Mouse (Mus musculus) embryonic facial prominence, embryonic 11.5 days (tissue): ENCODE results near the gene Kirrel2. TPM values are rescaled to one million over a fixed set of nuclear protein-coding genes. Genes with fewer than 3 reads are reported as not detected.

ENCODE experiments used
- ATAC-seq: fragments of 200-750 bp; cut with Nextera tagmentation; replicated peaks from 2 replicates; pipeline ENCODE4 v1.8.0; 2017; ENCODE audit warnings: low read depth; ENCODE audit not compliant: insufficient number of reproducible peaks, low FRiP score, low TSS enrichment
- DNase-seq: peaks from one replicate; pipeline ENCODE4 v3.0.0-alpha.2; 2015; ENCODE audit warnings: low spot score
- H3K27ac ChIP-seq: fragments of 300-500 bp; sonication (generic); replicated peaks from 2 replicates; pipeline ENCODE4 v1.5.1; 2014; ENCODE audit warnings: mild to moderate bottlenecking, low read depth, low read length, control low read depth
- H3K27me3 ChIP-seq: fragments of 300-500 bp; sonication (generic); 2 replicates; pipeline ENCODE4 v1.6.1; 2014; ENCODE audit warnings: mild to moderate bottlenecking, low read length, moderate library complexity, mixed read lengths; ENCODE audit not compliant: control insufficient read depth, insufficient read depth
- H3K36me3 ChIP-seq: fragments of 300-500 bp; sonication (generic); replicated peaks from 2 replicates; pipeline ENCODE4 v1.6.1; 2014; ENCODE audit warnings: low read depth, mild to moderate bottlenecking, low read length, moderate library complexity, mixed read lengths; ENCODE audit not compliant: control insufficient read depth, insufficient read depth
- H3K4me1 ChIP-seq: fragments of 300-500 bp; sonication (generic); 2 replicates; pipeline ENCODE4 v1.6.1; 2014; ENCODE audit warnings: low read length, mixed read lengths; ENCODE audit not compliant: control insufficient read depth, insufficient read depth
- H3K4me2 ChIP-seq: fragments of 300-500 bp; sonication (generic); 2 replicates; pipeline ENCODE4 v1.6.1; 2014; ENCODE audit warnings: low read depth, mild to moderate bottlenecking, control low read depth, low read length, moderate library complexity
- H3K4me3 ChIP-seq: fragments of 300-500 bp; sonication (generic); 2 replicates; pipeline ENCODE4 v1.5.1; 2014; ENCODE audit warnings: low read depth, low read length, control low read depth
- H3K9ac ChIP-seq: fragments of 300-500 bp; sonication (generic); replicated peaks from 2 replicates; pipeline ENCODE4 v1.6.1; 2014; ENCODE audit warnings: mild to moderate bottlenecking, control low read depth, low read length
- H3K9me3 ChIP-seq: fragments of 300-500 bp; sonication (generic); replicated peaks from 2 replicates; pipeline ENCODE4 v1.6.1; 2016; ENCODE audit warnings: mild to moderate bottlenecking, low read length, inconsistent platforms, mixed read lengths; ENCODE audit not compliant: control insufficient read depth
- WGBS: fragments of 180-500 bp; shearing (Covaris S2); extraction: QIAGEN DNeasy Blood & Tissue Kit; methylation state at CpG from one replicate; pipeline ENCODE4 v1.1.7; 2014; 5-methylcytosine and 5-hydroxymethylcytosine counted together
- polyA plus RNA-seq: library from polyadenylated mRNA; unstranded; fragments of >200 nt; fragmentation: Nextera tagmentation; extraction: Ambion mirVana; gene quantifications from 2 replicates; pipeline ENCODE4 v1.2.1, GENCODE M21; 2014

The Kirrel2 gene
- polyA plus RNA-seq, 1 experiment from 2014 or later = 0.84 TPM

DNA sequence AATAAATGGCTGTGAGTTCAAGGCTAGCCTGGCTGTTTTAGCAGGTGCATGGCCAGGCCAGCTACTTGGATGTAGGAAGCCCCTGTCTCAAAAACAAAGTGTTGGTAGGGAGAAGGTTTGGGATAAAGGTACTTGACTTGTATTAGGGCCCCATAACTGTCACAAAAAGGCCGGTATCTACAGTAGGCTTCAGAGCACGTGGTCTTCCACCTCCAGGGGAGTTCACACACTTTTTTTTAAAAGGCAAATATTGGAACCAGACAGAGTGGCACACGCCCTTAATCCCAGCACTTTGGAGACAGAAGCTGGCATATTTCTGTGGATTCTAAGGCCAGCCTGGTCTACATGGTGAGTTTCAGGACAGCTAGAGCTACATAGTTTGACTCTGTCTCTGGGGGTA lies 36.8 kb downstream of the Kirrel2 start:
- DNase-seq (no peak), ATAC-seq (no peak)
- H3K9ac ChIP-seq = no peak overlapping the region
- no peak overlapping the region; the same call in 1 of the 2 replicates for H3K4me2 ChIP-seq
- H3K9me3 ChIP-seq = no peaks in the 10 kb centered on the region
- peaks cover 3% of the 10 kb centered on the region; the same call in 1 of the 2 replicates for H3K4me1 ChIP-seq
- 80% methylated on average over 3 of the region's 3 CpGs for WGBS
- H3K36me3 ChIP-seq = no peaks in the 10 kb centered on the region
- H3K27me3 ChIP-seq = peaks cover 3% of the 10 kb centered on the region; the same call in 1 of the 2 replicates
- H3K4me3 ChIP-seq = no peak overlapping the region
- H3K27ac ChIP-seq = no peak overlapping the region

DNA sequence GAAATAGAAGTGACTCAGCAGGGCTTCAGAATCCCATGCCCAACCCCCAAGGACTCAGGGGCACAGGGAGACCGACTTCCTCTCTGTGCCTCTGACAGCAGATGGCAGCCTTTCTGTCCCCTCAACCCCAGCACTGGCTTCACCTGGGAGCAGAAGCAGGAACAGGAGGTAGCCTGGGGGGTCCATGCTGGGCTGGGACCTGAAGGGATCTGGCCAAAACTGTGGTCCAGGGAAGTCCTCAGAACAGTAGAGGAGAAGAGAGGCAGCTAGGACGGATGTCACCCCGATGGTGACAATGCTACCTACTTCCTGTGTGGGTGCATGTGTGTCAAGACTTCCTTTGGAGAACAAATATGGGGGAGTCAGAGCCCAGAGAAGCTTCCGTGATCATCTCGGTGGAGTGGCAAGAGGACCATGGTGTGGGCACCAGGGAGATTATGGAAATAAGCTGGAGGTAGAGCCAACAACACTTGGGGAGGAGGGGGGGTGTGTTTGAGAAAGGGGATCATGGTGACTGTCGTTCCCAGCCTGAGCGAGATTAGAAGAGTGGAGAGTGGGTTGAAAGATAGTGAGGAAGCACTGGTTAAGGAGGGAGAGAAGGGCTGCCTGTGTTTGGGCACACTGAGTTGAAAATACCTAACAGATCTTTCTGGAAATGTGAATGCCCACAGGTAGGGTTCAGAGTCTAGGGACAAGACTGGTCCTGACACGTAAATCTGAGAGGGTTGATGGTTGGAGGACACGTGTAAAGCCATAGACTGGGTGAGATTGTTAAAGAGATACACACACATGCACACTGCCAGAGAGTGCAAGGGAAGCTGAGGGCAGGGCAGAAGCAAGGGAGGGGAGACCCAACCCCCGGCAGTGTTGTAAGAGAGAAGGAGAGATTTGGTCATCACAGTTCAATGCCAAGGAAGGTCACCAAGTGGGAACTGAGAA lies 37.7 kb downstream of the Kirrel2 start, which contains the start of gene Hcst:
Gene Hcst (minus strand): TSS at position 294 of the 939 bp plus-strand sequence.
- Histone ChIP-seq H3K27me3 (peaks cover 3% of the 10 kb centered on the region; the same call in 1 of the 2 replicates), H3K9ac (no peak within 1 kb of the TSS), H3K4me2 (no peak within 1 kb of the TSS), H3K36me3 (no peaks in the 10 kb centered on the region), H3K4me3 (no peak within 1 kb of the TSS), H3K27ac (no peak within 1 kb of the TSS), H3K4me1 (peaks cover 3% of the 10 kb centered on the region; the same call in 1 of the 2 replicates), H3K9me3 (no peaks in the 10 kb centered on the region)
- ATAC-seq (no peak), DNase-seq (no peak)
- 72% methylated on average over 10 of the region's 10 CpGs for WGBS

DNA sequence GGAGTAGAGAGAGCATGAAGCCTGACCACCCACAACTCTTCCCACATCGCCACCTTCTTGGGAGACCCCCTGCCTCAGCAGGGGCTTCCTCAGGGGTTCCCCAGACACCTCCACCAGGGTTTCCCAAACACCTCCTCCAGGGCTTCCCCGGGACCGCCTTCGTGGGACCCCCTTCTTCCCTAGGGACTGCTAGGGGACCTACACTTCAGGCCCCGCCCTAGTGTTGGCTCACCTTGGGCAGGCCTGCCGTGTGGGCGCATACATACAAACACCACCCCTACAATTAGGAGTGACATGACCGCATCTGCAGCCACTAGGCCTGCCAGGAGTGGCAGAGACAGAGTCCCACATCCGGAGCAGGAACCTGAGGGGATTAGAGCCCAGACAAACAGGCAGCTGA lies 39.6 kb downstream of the Kirrel2 start:
- H3K9ac ChIP-seq = no peak overlapping the region
- H3K4me1 ChIP-seq = peaks cover 3% of the 10 kb centered on the region; the same call in 1 of the 2 replicates
- no peaks in the 10 kb centered on the region for H3K36me3 ChIP-seq
- DNase-seq = no peak
- no peak overlapping the region for H3K27ac ChIP-seq
- H3K4me3 ChIP-seq = no peak overlapping the region
- H3K9me3 ChIP-seq = no peaks in the 10 kb centered on the region
- H3K4me2 ChIP-seq = no peak overlapping the region
- ATAC-seq = no peak
- WGBS = 79% methylated on average over 9 of the region's 9 CpGs
- H3K27me3 ChIP-seq = peaks cover 3% of the 10 kb centered on the region; the same call in 1 of the 2 replicates

DNA sequence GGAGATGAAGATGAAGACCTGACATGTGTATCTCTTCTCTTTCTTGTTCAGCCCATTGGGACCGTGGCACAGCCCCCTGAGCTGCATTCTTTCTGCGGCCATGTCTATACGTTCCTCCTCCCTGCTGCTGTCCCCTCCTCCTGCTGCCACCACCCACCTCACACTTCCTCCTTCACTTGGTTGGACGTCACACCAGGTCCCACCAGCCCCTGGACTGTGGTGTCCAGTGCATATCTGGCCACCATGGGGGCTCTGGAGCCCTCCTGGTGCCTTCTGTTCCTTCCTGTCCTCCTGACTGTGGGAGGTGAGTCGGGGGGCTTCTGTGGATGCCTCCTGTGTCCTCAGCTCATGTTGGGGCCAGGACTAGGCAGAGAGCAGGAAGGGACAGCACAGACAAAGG lies 43.9 kb downstream of the Kirrel2 start, which contains the start of gene Tyrobp:
Gene Tyrobp (plus strand): TSS at position 165 of the 400 bp plus-strand sequence.
- no peaks in the 10 kb centered on the region for H3K36me3 ChIP-seq
- DNase-seq (no peak), ATAC-seq (no peak)
- H3K9me3 ChIP-seq = no peaks in the 10 kb centered on the region
- no peaks in the 10 kb centered on the region for H3K4me1 ChIP-seq
- no peak within 1 kb of the TSS for H3K4me2 ChIP-seq
- no peaks in the 10 kb centered on the region for H3K27me3 ChIP-seq
- no peak within 1 kb of the TSS for H3K27ac ChIP-seq
- H3K4me3 ChIP-seq = no peak within 1 kb of the TSS
- no peak within 1 kb of the TSS for H3K9ac ChIP-seq
- WGBS = 65% methylated on average over 5 of the region's 5 CpGs

DNA sequence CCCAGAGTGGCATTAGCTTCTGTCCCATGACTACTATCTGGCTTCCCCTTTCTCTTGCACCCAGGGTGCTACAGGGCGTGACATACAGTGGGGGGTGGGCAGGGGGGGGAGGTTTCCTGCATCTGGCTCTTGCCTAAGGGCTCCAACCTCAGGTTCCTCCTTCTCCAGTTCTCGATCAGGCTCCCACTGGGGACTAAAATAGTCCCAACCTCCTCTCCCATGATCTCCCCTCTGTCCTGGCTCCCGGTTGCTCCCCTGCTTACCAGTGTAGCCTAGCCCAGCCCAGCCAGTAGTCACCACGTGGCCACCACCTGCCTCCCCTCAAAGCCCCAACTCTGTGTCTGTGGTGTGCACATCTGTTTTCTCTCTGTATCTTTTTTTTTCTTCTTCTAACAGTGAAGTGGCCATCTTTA lies 44.7 kb downstream of the Kirrel2 start:
- H3K4me2 ChIP-seq = no peak overlapping the region
- no peaks in the 10 kb centered on the region for H3K4me1 ChIP-seq
- H3K9me3 ChIP-seq = no peaks in the 10 kb centered on the region
- H3K4me3 ChIP-seq = no peak overlapping the region
- DNase-seq (no peak), ATAC-seq (no peak)
- no peaks in the 10 kb centered on the region for H3K27me3 ChIP-seq
- H3K9ac ChIP-seq = no peak overlapping the region
- no peak overlapping the region for H3K27ac ChIP-seq
- WGBS = 59% methylated on average over 4 of the region's 4 CpGs
- H3K36me3 ChIP-seq = no peaks in the 10 kb centered on the region

DNA sequence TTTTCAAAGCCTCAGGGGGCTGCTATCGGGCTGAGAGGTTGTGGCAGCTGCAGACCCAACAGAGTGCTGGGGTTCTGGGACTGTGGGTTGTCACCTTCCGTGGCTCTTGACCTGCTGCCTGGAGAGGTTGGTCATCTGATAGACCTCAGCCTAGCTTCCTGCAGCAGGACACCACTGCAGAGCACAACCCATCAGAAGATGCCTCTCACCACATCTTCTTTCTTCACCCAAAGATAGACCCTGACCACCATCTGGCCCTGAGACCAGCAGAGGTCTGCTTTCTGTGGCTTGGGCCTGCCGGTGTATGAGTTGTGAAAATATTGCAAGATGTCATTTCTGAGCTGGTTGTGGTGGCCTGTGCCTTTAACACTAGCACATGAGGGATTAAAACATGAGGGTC lies 46.5 kb downstream of the Kirrel2 start:
- no peaks in the 10 kb centered on the region for H3K9me3 ChIP-seq
- no peak overlapping the region for H3K4me2 ChIP-seq
- H3K4me1 ChIP-seq = no peaks in the 10 kb centered on the region
- WGBS = 74% methylated on average over 3 of the region's 3 CpGs
- H3K27ac ChIP-seq = no peak overlapping the region
- H3K9ac ChIP-seq = no peak overlapping the region
- ATAC-seq (no peak), DNase-seq (no peak)
- no peaks in the 10 kb centered on the region for H3K27me3 ChIP-seq
- H3K4me3 ChIP-seq = no peak overlapping the region
- H3K36me3 ChIP-seq = no peaks in the 10 kb centered on the region

DNA sequence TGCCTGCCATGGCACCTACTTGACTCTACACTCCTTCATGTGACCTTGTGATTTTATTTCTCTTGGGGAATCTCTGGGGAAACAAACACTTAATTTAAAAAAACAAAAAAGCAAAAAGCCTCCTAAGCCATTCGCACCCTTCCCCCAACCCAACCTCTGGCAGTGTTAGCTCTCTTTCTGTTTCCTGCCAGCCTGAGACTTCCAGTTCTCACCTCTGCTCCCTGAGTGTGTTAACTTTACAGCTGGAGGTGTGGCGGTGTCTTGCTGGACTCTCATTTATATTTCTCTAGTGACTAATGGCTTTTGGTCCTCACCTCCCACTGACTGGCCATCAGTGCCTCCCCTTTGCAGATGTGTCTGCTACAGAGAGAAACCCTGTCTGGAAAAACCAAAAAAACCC lies 47.7 kb downstream of the Kirrel2 start:
- Histone ChIP-seq H3K4me2 (no peak overlapping the region), H3K4me1 (no peaks in the 10 kb centered on the region), H3K27ac (no peak overlapping the region), H3K4me3 (no peak overlapping the region), H3K36me3 (no peaks in the 10 kb centered on the region), H3K27me3 (no peaks in the 10 kb centered on the region), H3K9me3 (no peaks in the 10 kb centered on the region), H3K9ac (no peak overlapping the region)
- WGBS = 74% methylated on average over 2 of the region's 2 CpGs
- ATAC-seq (no peak), DNase-seq (no peak)

DNA sequence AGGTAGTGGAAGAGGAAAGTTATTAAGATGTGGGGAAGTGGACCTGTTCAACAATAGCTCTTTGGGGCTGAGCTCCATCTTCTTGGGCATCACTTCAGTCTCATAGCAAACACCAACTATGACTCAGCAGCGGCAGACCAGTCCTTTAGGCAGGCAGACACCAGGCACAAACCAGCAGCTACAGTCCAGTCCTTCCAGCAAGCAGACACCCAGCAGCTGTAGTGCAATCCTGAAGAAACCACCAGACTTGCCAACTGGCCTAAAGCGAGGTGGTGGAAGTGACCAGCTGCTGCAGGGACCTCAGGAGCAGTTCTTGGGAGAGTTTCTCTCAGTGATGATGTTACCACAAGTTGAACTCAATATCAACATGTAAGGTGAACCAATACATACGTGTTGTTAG lies 48.9 kb downstream of the Kirrel2 start:
- Histone ChIP-seq H3K4me2 (no peak overlapping the region), H3K9me3 (no peaks in the 10 kb centered on the region), H3K27me3 (no peaks in the 10 kb centered on the region), H3K9ac (no peak overlapping the region), H3K27ac (no peak overlapping the region), H3K4me3 (no peak overlapping the region), H3K4me1 (no peaks in the 10 kb centered on the region), H3K36me3 (no peaks in the 10 kb centered on the region)
- DNase-seq = no peak
- 77% methylated on average over 3 of the region's 3 CpGs for WGBS
- no peak for ATAC-seq
